Mouse (Mus musculus): ENCODE measurements around the gene St6gal1. TPM values are rescaled to one million over a fixed set of nuclear protein-coding genes. Genes with fewer than 3 reads are reported as not detected.

Gene St6gal1
- polyA plus RNA-seq, 1 experiment from 2014 or later: 29.1 TPM

- H3K27me3 ChIP-seq (ENCODE audit: control insufficient read depth, insufficient read depth, low read length): no peaks in the 10 kb centered on the region
- 96% methylated on average over 6 of the region's 6 CpGs for WGBS
- H3K9me3 ChIP-seq (ENCODE audit: control insufficient read depth, low read length): no peaks in the 10 kb centered on the region
- no peak overlapping the region for H3K4me2 ChIP-seq (ENCODE audit: low read depth, severe bottlenecking)
- H3K27ac ChIP-seq (replicated peaks; ENCODE audit: low read depth, low read length): no peak overlapping the region
- no peak overlapping the region for H3K9ac ChIP-seq (ENCODE audit: low read length)
- no peaks in the 10 kb centered on the region for H3K4me1 ChIP-seq (ENCODE audit: control insufficient read depth, insufficient read depth, low read length)
- ATAC-seq (ENCODE audit: insufficient number of reproducible peaks, low FRiP score, low TSS enrichment, low read depth) (no peak), DNase-seq (ENCODE audit: low spot score) (no peak)
- H3K36me3 ChIP-seq (ENCODE audit: control insufficient read depth, insufficient read depth, low read length): peaks cover 7% of the 10 kb centered on the region; the same call in 1 of the 2 replicates
- no peak overlapping the region for H3K4me3 ChIP-seq (ENCODE audit: low read depth, low read length)
Measured at GRCm38 (mm10) chr16:23326664-23327063, 102.1 kb downstream of the St6gal1 start.

DNA sequence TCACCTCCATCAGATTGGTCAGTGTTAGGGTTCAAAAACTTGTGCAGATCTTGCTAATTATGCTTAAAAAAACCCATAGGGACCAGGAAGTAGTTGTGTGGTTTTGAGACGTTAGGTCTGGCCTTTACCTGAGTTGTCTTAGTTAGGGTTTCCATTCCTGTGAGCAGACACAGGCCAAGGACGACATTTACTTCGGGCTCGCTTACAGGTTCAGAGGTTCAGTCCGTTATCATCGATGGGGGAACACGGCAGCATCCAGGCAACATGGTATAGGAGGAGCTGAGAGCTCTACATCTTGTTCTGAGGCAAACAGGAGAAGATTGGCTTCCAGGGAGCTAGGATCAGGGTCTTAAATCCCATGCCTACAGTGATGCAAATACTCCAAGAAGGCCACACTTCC lies 102.7 kb downstream of the St6gal1 start:
- Histone ChIP-seq H3K9me3 (ENCODE audit: control insufficient read depth, low read length) (no peaks in the 10 kb centered on the region), H3K9ac (ENCODE audit: low read length) (no peak overlapping the region), H3K36me3 (ENCODE audit: control insufficient read depth, insufficient read depth, low read length) (peaks cover 4% of the 10 kb centered on the region; the same call in 1 of the 2 replicates), H3K4me3 (ENCODE audit: low read depth, low read length) (no peak overlapping the region), H3K27ac (replicated peaks; ENCODE audit: low read depth, low read length) (no peak overlapping the region), H3K4me2 (ENCODE audit: low read depth, severe bottlenecking) (no peak overlapping the region), H3K27me3 (ENCODE audit: control insufficient read depth, insufficient read depth, low read length) (no peaks in the 10 kb centered on the region), H3K4me1 (ENCODE audit: control insufficient read depth, insufficient read depth, low read length) (no peaks in the 10 kb centered on the region)
- DNase-seq (ENCODE audit: low spot score): no peak
- WGBS: 89% methylated on average over 7 of the region's 7 CpGs
- ATAC-seq (ENCODE audit: insufficient number of reproducible peaks, low FRiP score, low TSS enrichment, low read depth): no peak

DNA sequence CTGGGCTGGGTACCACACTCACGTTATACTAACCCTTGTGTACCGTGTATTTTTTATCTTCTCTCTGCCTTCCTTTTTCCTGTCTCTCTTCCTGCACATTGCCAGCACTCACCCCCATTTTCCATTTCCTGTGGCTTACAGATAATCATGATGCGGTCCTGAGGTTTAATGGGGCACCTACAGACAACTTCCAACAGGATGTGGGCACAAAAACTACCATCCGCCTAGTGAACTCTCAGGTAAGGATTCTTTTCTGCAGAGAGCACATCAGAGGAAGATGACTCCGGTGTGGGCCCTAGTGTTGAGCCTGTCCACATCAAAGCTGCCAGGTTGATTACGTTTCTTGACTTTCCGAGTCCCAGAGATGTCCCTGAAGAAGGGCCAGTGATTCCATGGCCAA lies 103.7 kb downstream of the St6gal1 start:
- DNase-seq (ENCODE audit: low spot score) (no peak), ATAC-seq (ENCODE audit: insufficient number of reproducible peaks, low FRiP score, low TSS enrichment, low read depth) (no peak)
- Histone ChIP-seq H3K4me2 (ENCODE audit: low read depth, severe bottlenecking) (no peak overlapping the region), H3K27me3 (ENCODE audit: control insufficient read depth, insufficient read depth, low read length) (no peaks in the 10 kb centered on the region), H3K4me3 (ENCODE audit: low read depth, low read length) (no peak overlapping the region), H3K27ac (replicated peaks; ENCODE audit: low read depth, low read length) (no peak overlapping the region), H3K9ac (ENCODE audit: low read length) (no peak overlapping the region), H3K4me1 (ENCODE audit: control insufficient read depth, insufficient read depth, low read length) (no peaks in the 10 kb centered on the region), H3K9me3 (ENCODE audit: control insufficient read depth, low read length) (no peaks in the 10 kb centered on the region), H3K36me3 (ENCODE audit: control insufficient read depth, insufficient read depth, low read length) (peaks cover 4% of the 10 kb centered on the region; the same call in 1 of the 2 replicates)
- WGBS: 92% methylated on average over 7 of the region's 7 CpGs

GRCm38 (mm10) chr16:23332136-23332535 lies 107.6 kb downstream of the St6gal1 start:
- H3K27me3 ChIP-seq (ENCODE audit: control insufficient read depth, insufficient read depth, low read length): no peaks in the 10 kb centered on the region
- no peak overlapping the region for H3K4me3 ChIP-seq (ENCODE audit: low read depth, low read length)
- DNase-seq (ENCODE audit: low spot score) (no peak), ATAC-seq (ENCODE audit: insufficient number of reproducible peaks, low FRiP score, low TSS enrichment, low read depth) (no peak)
- H3K9ac ChIP-seq (ENCODE audit: low read length): no peak overlapping the region
- no peaks in the 10 kb centered on the region for H3K4me1 ChIP-seq (ENCODE audit: control insufficient read depth, insufficient read depth, low read length)
- H3K9me3 ChIP-seq (ENCODE audit: control insufficient read depth, low read length): no peaks in the 10 kb centered on the region
- H3K36me3 ChIP-seq (ENCODE audit: control insufficient read depth, insufficient read depth, low read length): peaks cover 4% of the 10 kb centered on the region; the same call in 1 of the 2 replicates
- H3K27ac ChIP-seq (replicated peaks; ENCODE audit: low read depth, low read length): no peak overlapping the region
- no peak overlapping the region for H3K4me2 ChIP-seq (ENCODE audit: low read depth, severe bottlenecking)
- WGBS: 90% methylated on average over 2 of the region's 2 CpGs

DNA sequence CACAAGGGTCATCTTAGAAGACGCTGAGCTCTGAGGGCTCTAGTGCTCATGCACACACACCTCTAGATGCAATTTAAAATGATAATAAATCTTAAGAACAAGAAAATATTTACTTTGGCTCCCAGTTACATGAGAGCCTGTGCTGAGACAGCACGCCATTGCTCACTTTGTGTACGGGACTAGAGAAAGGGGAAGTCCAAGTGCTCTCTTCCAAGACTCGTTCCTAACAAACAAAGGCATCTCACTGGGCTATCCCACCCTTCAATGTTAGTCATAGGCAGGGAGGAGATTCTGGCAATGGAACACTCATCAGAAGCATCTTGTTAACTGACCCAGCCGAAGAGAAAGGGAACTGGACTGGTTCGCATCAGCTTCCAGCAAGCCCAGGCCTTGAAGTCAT lies 108.1 kb downstream of the St6gal1 start:
- H3K27me3 ChIP-seq (ENCODE audit: control insufficient read depth, insufficient read depth, low read length): no peaks in the 10 kb centered on the region
- no peak overlapping the region for H3K4me2 ChIP-seq (ENCODE audit: low read depth, severe bottlenecking)
- no peak for ATAC-seq (ENCODE audit: insufficient number of reproducible peaks, low FRiP score, low TSS enrichment, low read depth)
- no peaks in the 10 kb centered on the region for H3K4me1 ChIP-seq (ENCODE audit: control insufficient read depth, insufficient read depth, low read length)
- no peak overlapping the region for H3K9ac ChIP-seq (ENCODE audit: low read length)
- DNase-seq (ENCODE audit: low spot score): no peak
- H3K4me3 ChIP-seq (ENCODE audit: low read depth, low read length): no peak overlapping the region
- 95% methylated on average over 6 of the region's 6 CpGs for WGBS
- peaks cover 4% of the 10 kb centered on the region; the same call in 1 of the 2 replicates for H3K36me3 ChIP-seq (ENCODE audit: control insufficient read depth, insufficient read depth, low read length)
- no peaks in the 10 kb centered on the region for H3K9me3 ChIP-seq (ENCODE audit: control insufficient read depth, low read length)
- no peak overlapping the region for H3K27ac ChIP-seq (replicated peaks; ENCODE audit: low read depth, low read length)

- ATAC-seq (ENCODE audit: insufficient number of reproducible peaks, low FRiP score, low TSS enrichment, low read depth): no peak
- no peaks in the 10 kb centered on the region for H3K36me3 ChIP-seq (ENCODE audit: control insufficient read depth, insufficient read depth, low read length)
- no peaks in the 10 kb centered on the region for H3K9me3 ChIP-seq (ENCODE audit: control insufficient read depth, low read length)
- H3K9ac ChIP-seq (ENCODE audit: low read length): no peak overlapping the region
- no peak overlapping the region for H3K4me3 ChIP-seq (ENCODE audit: low read depth, low read length)
- WGBS: 86% methylated on average over 6 of the region's 6 CpGs
- H3K27ac ChIP-seq (replicated peaks; ENCODE audit: low read depth, low read length): no peak overlapping the region
- no peak overlapping the region for H3K4me2 ChIP-seq (ENCODE audit: low read depth, severe bottlenecking)
- no peak for DNase-seq (ENCODE audit: low spot score)
- no peaks in the 10 kb centered on the region for H3K4me1 ChIP-seq (ENCODE audit: control insufficient read depth, insufficient read depth, low read length)
- H3K27me3 ChIP-seq (ENCODE audit: control insufficient read depth, insufficient read depth, low read length): no peaks in the 10 kb centered on the region
Measured at GRCm38 (mm10) chr16:23333875-23334551, 109.5 kb downstream of the St6gal1 start.

- Histone ChIP-seq H3K27ac (replicated peaks; ENCODE audit: low read depth, low read length) (no peak overlapping the region), H3K9me3 (ENCODE audit: control insufficient read depth, low read length) (no peaks in the 10 kb centered on the region), H3K9ac (ENCODE audit: low read length) (no peak overlapping the region), H3K4me2 (ENCODE audit: low read depth, severe bottlenecking) (no peak overlapping the region), H3K4me3 (ENCODE audit: low read depth, low read length) (no peak overlapping the region), H3K27me3 (ENCODE audit: control insufficient read depth, insufficient read depth, low read length) (no peaks in the 10 kb centered on the region), H3K36me3 (ENCODE audit: control insufficient read depth, insufficient read depth, low read length) (no peaks in the 10 kb centered on the region), H3K4me1 (ENCODE audit: control insufficient read depth, insufficient read depth, low read length) (no peaks in the 10 kb centered on the region)
- WGBS: 60% methylated on average over 4 of the region's 4 CpGs
- DNase-seq (ENCODE audit: low spot score) (no peak), ATAC-seq (ENCODE audit: insufficient number of reproducible peaks, low FRiP score, low TSS enrichment, low read depth) (no peak)
Measured at GRCm38 (mm10) chr16:23337317-23337716, 112.8 kb downstream of the St6gal1 start.

- H3K9me3 ChIP-seq (ENCODE audit: control insufficient read depth, low read length): no peaks in the 10 kb centered on the region
- H3K9ac ChIP-seq (ENCODE audit: low read length): no peak overlapping the region
- ATAC-seq (ENCODE audit: insufficient number of reproducible peaks, low FRiP score, low TSS enrichment, low read depth) (no peak), DNase-seq (ENCODE audit: low spot score) (no peak)
- no peak overlapping the region for H3K27ac ChIP-seq (replicated peaks; ENCODE audit: low read depth, low read length)
- no peaks in the 10 kb centered on the region for H3K27me3 ChIP-seq (ENCODE audit: control insufficient read depth, insufficient read depth, low read length)
- H3K4me1 ChIP-seq (ENCODE audit: control insufficient read depth, insufficient read depth, low read length): no peaks in the 10 kb centered on the region
- no peak overlapping the region for H3K4me2 ChIP-seq (ENCODE audit: low read depth, severe bottlenecking)
- H3K36me3 ChIP-seq (ENCODE audit: control insufficient read depth, insufficient read depth, low read length): 0 out of 2 replicates have a peak, but pooled peaks cover 2% of the 10 kb centered on the region
- no peak overlapping the region for H3K4me3 ChIP-seq (ENCODE audit: low read depth, low read length)
- 97% methylated on average over 2 of the region's 2 CpGs for WGBS
Measured at GRCm38 (mm10) chr16:23341254-23341653, 116.7 kb downstream of the St6gal1 start.

DNA sequence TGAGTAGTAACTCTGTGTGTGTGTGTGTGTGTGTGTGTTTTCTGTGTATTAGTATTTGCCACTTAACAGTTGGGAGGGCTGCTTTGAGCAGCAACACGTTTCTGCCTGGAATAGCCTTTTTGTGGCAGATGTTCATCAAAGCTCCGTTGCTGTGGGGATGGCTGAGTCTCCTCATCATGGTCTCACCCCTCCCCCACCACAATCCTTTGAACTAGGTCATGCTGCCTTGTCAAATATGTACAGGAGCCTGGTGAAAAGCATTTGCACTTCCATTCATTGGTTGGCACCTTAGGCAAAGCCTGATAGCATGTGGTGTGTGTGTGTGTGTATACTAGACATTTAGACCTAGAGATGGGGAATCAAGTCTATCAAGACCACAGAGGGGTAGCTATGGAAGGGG lies 126.3 kb downstream of the St6gal1 start:
- H3K4me1 ChIP-seq (ENCODE audit: control insufficient read depth, insufficient read depth, low read length): no peaks in the 10 kb centered on the region
- H3K27me3 ChIP-seq (ENCODE audit: control insufficient read depth, insufficient read depth, low read length): no peaks in the 10 kb centered on the region
- H3K9me3 ChIP-seq (ENCODE audit: control insufficient read depth, low read length): no peaks in the 10 kb centered on the region
- H3K36me3 ChIP-seq (ENCODE audit: control insufficient read depth, insufficient read depth, low read length): no peaks in the 10 kb centered on the region
- no peak for DNase-seq (ENCODE audit: low spot score)
- no peak overlapping the region for H3K4me2 ChIP-seq (ENCODE audit: low read depth, severe bottlenecking)
- no peak overlapping the region for H3K27ac ChIP-seq (replicated peaks; ENCODE audit: low read depth, low read length)
- H3K9ac ChIP-seq (ENCODE audit: low read length): no peak overlapping the region
- no peak for ATAC-seq (ENCODE audit: insufficient number of reproducible peaks, low FRiP score, low TSS enrichment, low read depth)
- WGBS: 17% methylated on average over 2 of the region's 2 CpGs
- H3K4me3 ChIP-seq (ENCODE audit: low read depth, low read length): no peak overlapping the region

All from limb, embryonic 11.5 days (tissue).